Mouse (Mus musculus) hindbrain, embryonic 12.5 days (tissue): Measurements from ENCODE around the gene Lrfn5. TPM values are rescaled to one million over a fixed set of nuclear protein-coding genes. Genes with fewer than 3 reads are reported as not detected.

Experiments used
- ATAC-seq: fragments of 200-750 bp; cut with Nextera tagmentation; 2 replicates; pipeline ENCODE4 v1.8.0; 2017; ENCODE audit warnings: moderate TSS enrichment; ENCODE audit not compliant: low FRiP score
- H3K27ac ChIP-seq: fragments of 300-500 bp; sonication (generic); 2 replicates; pipeline ENCODE4 v1.5.1; 2016; ENCODE audit warnings: mild to moderate bottlenecking
- H3K27me3 ChIP-seq: fragments of 300-500 bp; sonication (generic); 2 replicates; pipeline ENCODE4 v1.6.1; 2016; ENCODE audit warnings: mild to moderate bottlenecking
- H3K36me3 ChIP-seq: fragments of 300-500 bp; sonication (generic); 2 replicates; pipeline ENCODE4 v1.6.1; 2016; ENCODE audit warnings: mild to moderate bottlenecking
- H3K4me1 ChIP-seq: fragments of 300-500 bp; sonication (generic); 2 replicates; pipeline ENCODE4 v1.6.1; 2016
- H3K4me2 ChIP-seq: fragments of 300-500 bp; sonication (generic); replicated peaks from 2 replicates; pipeline ENCODE4 v1.6.1; 2016; ENCODE audit warnings: mild to moderate bottlenecking
- H3K4me3 ChIP-seq: fragments of 300-500 bp; sonication (generic); 2 replicates; pipeline ENCODE4 v1.5.1; 2016; ENCODE audit warnings: mild to moderate bottlenecking
- H3K9ac ChIP-seq: fragments of 300-500 bp; sonication (generic); 2 replicates; pipeline ENCODE4 v1.6.1; 2016; ENCODE audit warnings: mild to moderate bottlenecking, moderate library complexity
- H3K9me3 ChIP-seq: fragments of 300-500 bp; sonication (generic); replicated peaks from 2 replicates; pipeline ENCODE4 v1.6.1; 2016; ENCODE audit warnings: mild to moderate bottlenecking
- WGBS: fragments of 180-500 bp; shearing (Covaris S2); methylation state at CpG from one replicate; pipeline ENCODE4 v1.1.7; 2016; 5-methylcytosine and 5-hydroxymethylcytosine counted together
- polyA plus RNA-seq: library from polyadenylated mRNA; unstranded; fragments of >200 nt; fragmentation: Nextera tagmentation; extraction: Ambion mirVana; gene quantifications from 2 replicates; pipeline ENCODE4 v1.2.1, GENCODE M21; 2016

The Lrfn5 gene
- polyA plus RNA-seq, 1 experiment from 2014 or later = 16.8 TPM

GRCm38 (mm10) chr12:61723158-61723557 is 200.2 kb downstream of the Lrfn5 start:
- Histone ChIP-seq H3K9ac (no peak overlapping the region), H3K9me3 (no peaks in the 10 kb centered on the region), H3K27me3 (no peaks in the 10 kb centered on the region), H3K27ac (no peak overlapping the region), H3K4me2 (no peak overlapping the region), H3K4me1 (no peaks in the 10 kb centered on the region), H3K4me3 (no peak overlapping the region), H3K36me3 (no peaks in the 10 kb centered on the region)
- ATAC-seq = 0 out of 2 replicates have a peak, but pooled peaks have one; percentile 38

GRCm38 (mm10) chr12:61807073-61807605 is 284.2 kb downstream of the Lrfn5 start:
- Histone ChIP-seq H3K9me3 (no peaks in the 10 kb centered on the region), H3K27ac (no peak overlapping the region), H3K4me3 (no peak overlapping the region), H3K27me3 (no peaks in the 10 kb centered on the region), H3K4me2 (no peak overlapping the region), H3K4me1 (no peaks in the 10 kb centered on the region), H3K36me3 (no peaks in the 10 kb centered on the region), H3K9ac (no peak overlapping the region)
- ATAC-seq = no peak
- WGBS = 77% methylated on average over 4 of the region's 4 CpGs

- no peak for ATAC-seq
- WGBS = 94% methylated on average over 5 of the region's 5 CpGs
- Histone ChIP-seq H3K27ac (no peak overlapping the region), H3K9me3 (no peaks in the 10 kb centered on the region), H3K36me3 (no peaks in the 10 kb centered on the region), H3K4me3 (no peak overlapping the region), H3K9ac (no peak overlapping the region), H3K4me1 (no peaks in the 10 kb centered on the region), H3K27me3 (no peaks in the 10 kb centered on the region), H3K4me2 (no peak overlapping the region)
Measured at GRCm38 (mm10) chr12:61823601-61824000, 300.7 kb downstream of the Lrfn5 start.

- Histone ChIP-seq H3K4me1 (no peaks in the 10 kb centered on the region), H3K9me3 (no peaks in the 10 kb centered on the region), H3K4me2 (no peak overlapping the region), H3K36me3 (no peaks in the 10 kb centered on the region), H3K27me3 (no peaks in the 10 kb centered on the region), H3K4me3 (no peak overlapping the region), H3K27ac (no peak overlapping the region), H3K9ac (no peak overlapping the region)
- ATAC-seq = no peak
- 23% methylated on average over 1 of the region's 1 CpGs for WGBS
Measured at GRCm38 (mm10) chr12:61826311-61826710, 303.4 kb downstream of the Lrfn5 start.

- H3K4me1 ChIP-seq = no peaks in the 10 kb centered on the region
- H3K9me3 ChIP-seq = no peaks in the 10 kb centered on the region
- H3K36me3 ChIP-seq = no peaks in the 10 kb centered on the region
- H3K27ac ChIP-seq = no peak overlapping the region
- no peaks in the 10 kb centered on the region for H3K27me3 ChIP-seq
- no peak overlapping the region for H3K4me2 ChIP-seq
- WGBS = 83% methylated on average over 9 of the region's 9 CpGs
- H3K9ac ChIP-seq = no peak overlapping the region
- H3K4me3 ChIP-seq = no peak overlapping the region
- ATAC-seq = peak; percentile 43; the same call in 1 of the 2 replicates
Measured at GRCm38 (mm10) chr12:61842599-61843291, 319.8 kb downstream of the Lrfn5 start.

- H3K36me3 ChIP-seq = no peaks in the 10 kb centered on the region
- no peak overlapping the region for H3K4me3 ChIP-seq
- ATAC-seq = no peak
- no peaks in the 10 kb centered on the region for H3K9me3 ChIP-seq
- no peak overlapping the region for H3K4me2 ChIP-seq
- H3K9ac ChIP-seq = no peak overlapping the region
- H3K27me3 ChIP-seq = no peaks in the 10 kb centered on the region
- 47% methylated on average over 1 of the region's 1 CpGs for WGBS
- no peaks in the 10 kb centered on the region for H3K4me1 ChIP-seq
- H3K27ac ChIP-seq = no peak overlapping the region
Measured at GRCm38 (mm10) chr12:61854183-61854582, 331.2 kb downstream of the Lrfn5 start.
